Mouse (Mus musculus) embryonic fibroblast, embryonic 13.5 days (primary cell): Measurements from ENCODE around the gene Rasgrp2. TPM values are rescaled to one million over a fixed set of nuclear protein-coding genes. Genes with fewer than 3 reads are reported as not detected.

Source experiments
- H3K27ac ChIP-seq: 2 replicates; pipeline ENCODE4 v1.5.1; 2012; ENCODE audit warnings: low read length, control low read depth, inconsistent platforms; ENCODE audit not compliant: insufficient read depth
- H3K4me1 ChIP-seq: 2 replicates; pipeline ENCODE4 v1.6.1; 2011; ENCODE audit warnings: low read length; ENCODE audit not compliant: control insufficient read depth, insufficient read depth
- H3K4me3 ChIP-seq: 2 replicates; pipeline ENCODE4 v1.5.1; 2011; ENCODE audit warnings: mild to moderate bottlenecking, control low read depth, low read length; ENCODE audit not compliant: insufficient read depth
- CTCF ChIP-seq: IDR thresholded peaks from 2 replicates; pipeline ENCODE4 v1.5.1; 2011; ENCODE audit warnings: mild to moderate bottlenecking, control low read depth, low read length, moderate library complexity, borderline replicate concordance; ENCODE audit not compliant: insufficient read depth
- POLR2A ChIP-seq: IDR thresholded peaks from 2 replicates; pipeline ENCODE4 v1.6.1; 2011; ENCODE audit warnings: low read depth, mild to moderate bottlenecking, control low read depth, low read length, moderate library complexity
- polyA plus RNA-seq: library from polyadenylated mRNA; stranded (reverse); fragments of >200 nt; gene quantifications from 2 replicates; pipeline ENCODE4 v1.2.4, GENCODE M21; 2011; ENCODE audit warnings: low read depth; ENCODE audit not compliant: missing spikeins, insufficient read length

The Rasgrp2 gene
- polyA plus RNA-seq, 1 experiment = 1.8 TPM

GRCm38 (mm10) chr19:6416894-6417761 lies 18.0 kb downstream of the Rasgrp2 start:
- TF ChIP-seq POLR2A (no peak), CTCF (no peak)
- no peak overlapping the region for H3K27ac ChIP-seq
- no peaks in the 10 kb centered on the region for H3K4me1 ChIP-seq
- H3K4me3 ChIP-seq = no peak overlapping the region

DNA sequence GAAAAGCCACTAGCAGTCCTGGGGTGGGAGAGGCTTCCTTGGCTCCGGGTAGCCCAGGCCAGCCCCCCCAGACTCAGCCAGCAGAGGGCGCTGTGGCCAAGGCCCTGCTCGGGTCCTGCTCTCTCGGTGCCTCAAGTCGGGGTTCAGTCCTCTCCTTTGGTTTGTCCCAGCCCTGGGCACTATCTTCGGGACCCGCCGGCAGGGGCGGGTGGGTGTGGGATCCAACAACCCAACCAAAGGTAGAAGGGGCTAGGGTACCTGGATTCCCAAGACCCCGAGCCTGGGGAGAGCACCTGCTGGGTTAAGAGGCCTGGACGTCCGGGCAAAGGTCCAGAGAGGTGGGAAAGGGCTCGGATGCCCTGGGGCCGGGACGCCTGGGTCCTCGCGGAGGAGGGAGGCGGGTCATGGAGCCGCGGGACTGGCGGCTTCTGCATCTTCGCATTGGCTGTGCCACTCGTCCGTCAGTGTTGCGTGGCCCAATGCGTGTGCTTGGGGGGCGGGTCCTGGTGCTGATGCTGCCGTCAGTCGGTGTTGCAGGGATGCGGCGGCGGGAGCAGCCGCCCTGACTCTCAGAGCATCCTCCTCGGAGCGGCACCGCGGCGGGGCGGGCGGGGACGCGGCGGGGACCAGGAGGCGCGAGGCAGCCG lies 19.2 kb downstream of the Rasgrp2 start, which contains the start of gene Nrxn2:
Gene Nrxn2, plus strand, starts transcription at position 499 of the 647 bp plus-strand sequence.
- peak within 1 kb of the TSS; percentile 33 for H3K4me3 ChIP-seq
- TF ChIP-seq CTCF = peak; percentile 79
- no peak for TF ChIP-seq POLR2A
- no peak within 1 kb of the TSS for H3K27ac ChIP-seq
- no peaks in the 10 kb centered on the region for H3K4me1 ChIP-seq

DNA sequence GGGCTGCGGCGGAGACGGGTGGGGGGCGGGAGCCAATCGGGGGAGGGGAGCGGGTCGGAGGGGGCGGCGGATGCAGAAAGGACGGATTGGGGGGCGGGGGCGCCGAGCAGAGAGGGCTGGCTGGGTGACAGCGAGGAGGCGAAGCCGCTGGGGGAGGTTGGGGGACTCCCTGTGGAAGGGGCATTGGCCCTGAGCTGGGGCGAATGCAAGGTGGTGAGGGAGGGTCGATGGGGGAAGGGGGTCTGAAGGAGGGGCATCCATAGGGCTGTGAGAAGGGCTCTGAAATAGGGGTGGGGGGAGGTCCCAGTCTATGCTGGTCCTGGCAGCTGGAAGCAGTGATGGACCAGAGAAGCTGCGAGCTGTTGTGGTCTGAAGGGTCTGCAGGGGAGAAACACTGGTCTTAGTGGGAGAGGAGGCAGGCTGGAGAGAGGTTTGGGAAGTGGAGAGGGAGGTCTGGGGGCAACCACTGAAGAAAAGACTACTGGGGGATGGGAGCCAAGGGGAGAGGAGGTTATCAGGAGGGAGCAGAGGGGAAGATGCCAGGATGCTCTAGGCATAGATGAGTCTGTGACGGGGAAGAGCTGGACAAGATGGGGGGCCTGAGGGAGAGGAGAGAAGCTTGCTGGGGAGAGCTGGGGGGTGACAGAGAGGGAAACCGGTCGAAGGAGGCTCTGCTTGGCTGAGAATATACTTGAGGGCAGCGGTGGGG lies 20.0 kb downstream of the Rasgrp2 start:
- no peaks in the 10 kb centered on the region for H3K4me1 ChIP-seq
- TF ChIP-seq POLR2A (no peak), CTCF (no peak)
- no peak overlapping the region for H3K27ac ChIP-seq
- no peak overlapping the region for H3K4me3 ChIP-seq

DNA sequence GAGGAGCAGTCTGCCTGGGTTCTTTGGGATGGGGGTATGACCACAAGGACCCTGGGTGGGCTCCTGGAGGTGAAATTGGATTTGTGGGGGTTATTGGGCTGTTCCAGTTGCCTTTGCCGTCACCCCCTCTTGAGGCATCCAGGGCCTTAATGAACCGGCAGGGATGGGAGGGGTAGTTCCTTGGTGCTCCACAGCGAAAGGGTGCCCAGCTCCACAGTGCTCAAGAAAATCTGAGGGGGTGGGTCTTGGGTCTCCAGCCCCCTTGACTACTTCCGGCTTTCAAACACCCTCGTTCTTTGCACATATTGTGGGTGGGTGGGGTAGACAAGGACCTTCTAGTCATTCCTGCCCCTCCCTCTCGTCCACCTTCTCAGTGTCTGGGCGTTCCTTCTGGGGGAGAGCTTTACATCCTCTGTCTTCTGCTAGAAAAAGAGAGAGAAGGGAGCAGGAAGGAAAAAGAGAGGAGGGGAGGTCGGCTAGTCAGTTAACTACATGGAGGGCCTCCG lies 20.7 kb downstream of the Rasgrp2 start:
- Histone ChIP-seq H3K4me1 (no peaks in the 10 kb centered on the region), H3K27ac (no peak overlapping the region), H3K4me3 (no peak overlapping the region)
- TF ChIP-seq POLR2A (no peak), CTCF (no peak)

GRCm38 (mm10) chr19:6420481-6421210 lies 21.5 kb downstream of the Rasgrp2 start:
- Histone ChIP-seq H3K4me1 (no peaks in the 10 kb centered on the region), H3K27ac (no peak overlapping the region), H3K4me3 (no peak overlapping the region)
- TF ChIP-seq CTCF (no peak), POLR2A (no peak)

DNA sequence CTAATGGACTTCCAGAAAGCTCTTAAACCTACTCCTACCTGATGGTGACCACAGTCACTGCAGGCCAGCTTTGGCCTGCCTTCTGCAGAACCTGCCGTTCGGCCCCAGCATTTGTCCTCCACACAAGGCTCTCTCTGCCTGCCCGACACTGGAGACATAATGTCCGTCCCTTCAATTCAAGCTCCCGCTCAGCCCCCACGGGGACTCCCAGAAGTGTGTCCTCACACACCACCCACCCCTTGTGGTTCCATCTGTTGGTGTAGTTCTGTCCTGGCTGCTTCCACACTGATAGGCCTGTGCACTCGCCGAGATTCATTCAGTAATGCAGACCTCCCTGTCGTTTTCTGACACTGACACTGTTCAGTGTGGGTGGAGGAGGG lies 22.1 kb downstream of the Rasgrp2 start:
- TF ChIP-seq CTCF (no peak), POLR2A (no peak)
- no peaks in the 10 kb centered on the region for H3K4me1 ChIP-seq
- H3K27ac ChIP-seq = no peak overlapping the region
- H3K4me3 ChIP-seq = no peak overlapping the region

DNA sequence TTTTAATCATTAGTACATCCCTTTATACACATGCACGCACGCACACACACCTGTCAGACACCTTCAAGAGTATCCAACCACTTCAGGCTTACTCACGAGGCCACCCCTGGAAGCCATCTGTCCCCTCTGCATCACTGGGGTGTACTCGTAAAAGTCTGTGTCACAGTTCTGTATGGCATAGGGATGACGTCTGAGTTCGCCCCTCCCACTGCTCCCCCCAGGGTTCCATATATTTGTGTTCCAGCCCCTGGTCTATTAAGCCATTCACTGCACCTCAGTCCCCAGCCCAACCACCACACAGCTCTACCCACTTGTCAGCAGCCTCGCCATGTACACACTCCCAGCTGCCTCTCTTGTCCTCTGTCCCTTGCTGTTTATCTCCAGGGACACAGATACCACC lies 22.9 kb downstream of the Rasgrp2 start:
- Histone ChIP-seq H3K4me1 (no peaks in the 10 kb centered on the region), H3K4me3 (no peak overlapping the region)
- no peak for TF ChIP-seq POLR2A
- no peak for TF ChIP-seq CTCF

GRCm38 (mm10) chr19:6423241-6423640 lies 24.1 kb downstream of the Rasgrp2 start:
- Histone ChIP-seq H3K4me3 (no peak overlapping the region), H3K27ac (no peak overlapping the region), H3K4me1 (no peaks in the 10 kb centered on the region)
- no peak for TF ChIP-seq POLR2A
- TF ChIP-seq CTCF = no peak

More for the DNA sequence above, 22.9 kb downstream of the Rasgrp2 start:
- H3K27ac ChIP-seq = no peak overlapping the region
